Comparison of ENCODE assay signal across 8 mouse cellular contexts in genomic region chr11:49653079-49653408, GRCm38 (mm10). TPM values are rescaled to one million over a fixed set of nuclear protein-coding genes. Genes with fewer than 3 reads are reported as not detected.
A peak's percentile ranks its signal among the peaks of the same experiment; 100 is the strongest.
DNase-seq lines count a peak whose midpoint lies in the region; ATAC-seq and TF ChIP-seq lines count a peak whose summit lies in the region.

No protein-coding gene starts in this region.

- peaks cover 4% of the 10 kb centered on the region; the same call in 1 of the 2 replicates for H3K4me1 ChIP-seq in kidney, embryonic 16.5 days (ENCODE audit: insufficient read depth, low read length)
- no peaks in the 10 kb centered on the region for H3K4me1 ChIP-seq in intestine, embryonic 14.5 days (replicated peaks; ENCODE audit: control insufficient read depth, insufficient read depth, low read length)
- H3K4me1 ChIP-seq in midbrain, postnatal 0 days (ENCODE audit: insufficient read depth, low read length), result no peaks in the 10 kb centered on the region
- H3K4me1 ChIP-seq in lung, adult 2 months (ENCODE audit: control insufficient read depth, insufficient read depth, low read length), result peaks cover 3% of the 10 kb centered on the region

- H3K4me2 ChIP-seq in kidney, embryonic 16.5 days (replicated peaks; ENCODE audit: low read depth, low read length), result peak overlapping the region; percentile 40
- H3K4me2 ChIP-seq in intestine, embryonic 14.5 days (ENCODE audit: low read length), result peak overlapping the region; percentile 26
- peak overlapping the region; percentile 23 for H3K4me2 ChIP-seq in midbrain, postnatal 0 days (ENCODE audit: low read depth, low read length, poor library complexity, severe bottlenecking)

- no peak overlapping the region for H3K9ac ChIP-seq in kidney, embryonic 16.5 days (replicated peaks; ENCODE audit: low read length)
- H3K9ac ChIP-seq in intestine, embryonic 14.5 days (ENCODE audit: low read length), result no peak overlapping the region
- no peak overlapping the region for H3K9ac ChIP-seq in midbrain, postnatal 0 days (replicated peaks; ENCODE audit: low read length, poor library complexity, severe bottlenecking)

- 35% methylated on average over 11 of the region's 11 CpGs for WGBS in kidney, embryonic 16.5 days
- WGBS in intestine, embryonic 14.5 days, result 40% methylated on average over 11 of the region's 11 CpGs
- WGBS in midbrain, postnatal 0 days, result 46% methylated on average over 11 of the region's 11 CpGs
- WGBS in lung, adult 2 months, result 32% methylated on average over 11 of the region's 11 CpGs

- no peak for DNase-seq in kidney, postnatal 10 days
- no peak for DNase-seq in intestine, embryonic 14.5 days (ENCODE audit: low spot score)
- no peak for DNase-seq in midbrain, postnatal 0 days (ENCODE audit: low spot score)
- no peak for DNase-seq in MN1 (ENCODE audit: low spot score)
- DNase-seq in lung, adult 2 months, result no peak
- DNase-seq in gastrocnemius, postnatal 4 days (ENCODE audit: low spot score in 2 of 2), result no peak

- no peak overlapping the region for H3K27ac ChIP-seq in kidney, embryonic 16.5 days (ENCODE audit: low read length)
- no peak overlapping the region for H3K27ac ChIP-seq in intestine, embryonic 14.5 days (ENCODE audit: low read depth)
- no peak overlapping the region for H3K27ac ChIP-seq in midbrain, postnatal 0 days (ENCODE audit: low read depth, low read length)

- TF ChIP-seq POLR2A in lung, adult 2 months (IDR thresholded peaks at IDR 0.05; ENCODE audit: borderline replicate concordance, extremely low read depth, low read depth, low read length), result no peak

- H3K36me3 ChIP-seq in kidney, embryonic 16.5 days (ENCODE audit: insufficient read depth, low read length), result no peaks in the 10 kb centered on the region
- H3K36me3 ChIP-seq in intestine, embryonic 14.5 days (ENCODE audit: control insufficient read depth, insufficient read depth, low read length), result no peaks in the 10 kb centered on the region
- no peaks in the 10 kb centered on the region for H3K36me3 ChIP-seq in midbrain, postnatal 0 days (ENCODE audit: insufficient read depth, low read length)

- 0 out of 2 replicates have a peak, but pooled peaks have one; percentile 29 for ATAC-seq in kidney, embryonic 16.5 days (ENCODE audit: low FRiP score, low TSS enrichment)
- peak; percentile 25; the same call in 1 of the 2 replicates for ATAC-seq in erythroblast, adult 5-6 weeks (replicated peaks; ENCODE audit: low FRiP score, poor library complexity, severe bottlenecking)
- peak; percentile 42 for ATAC-seq in intestine, embryonic 14.5 days (replicated peaks; ENCODE audit: low FRiP score, low TSS enrichment, low read depth)
- peak; percentile 42 for ATAC-seq in midbrain, postnatal 0 days (ENCODE audit: low FRiP score)

- H3K9me3 ChIP-seq in kidney, embryonic 16.5 days (ENCODE audit: low read length), result no peaks in the 10 kb centered on the region
- H3K9me3 ChIP-seq in intestine, embryonic 14.5 days (ENCODE audit: control insufficient read depth, low read length), result no peaks in the 10 kb centered on the region
- no peaks in the 10 kb centered on the region for H3K9me3 ChIP-seq in midbrain, postnatal 0 days (ENCODE audit: low read length)

- H3K4me3 ChIP-seq in kidney, embryonic 16.5 days (ENCODE audit: low read length), result no peak overlapping the region
- no peak overlapping the region for H3K4me3 ChIP-seq in intestine, embryonic 14.5 days (ENCODE audit: low read depth, low read length)
- H3K4me3 ChIP-seq in midbrain, postnatal 0 days (ENCODE audit: low read depth, low read length), result no peak overlapping the region
- no peak overlapping the region for H3K4me3 ChIP-seq in lung, adult 2 months (replicated peaks; ENCODE audit: extremely low read depth, low read depth, low read length)

- no peak for TF ChIP-seq CTCF in midbrain, postnatal 0 days (IDR thresholded peaks at IDR 0.05)
- TF ChIP-seq CTCF in lung, adult 2 months (IDR thresholded peaks at IDR 0.05; ENCODE audit: insufficient read depth, low read length), result no peak

- no peaks in the 10 kb centered on the region for H3K27me3 ChIP-seq in kidney, embryonic 16.5 days (ENCODE audit: insufficient read depth, low read length)
- no peaks in the 10 kb centered on the region for H3K27me3 ChIP-seq in intestine, embryonic 14.5 days (replicated peaks; ENCODE audit: control insufficient read depth, insufficient read depth, low read length)
- no peaks in the 10 kb centered on the region for H3K27me3 ChIP-seq in midbrain, postnatal 0 days (ENCODE audit: insufficient read depth, low read length)

RNA-seq across cellular contexts. Expression of gene Scgb3a1, which starts 10.4 kb away (rescaled TPM):
- not detected in 2 replicates for polyA plus RNA-seq in kidney, embryonic 16.5 days (2015; fragmentation: Nextera tagmentation; extraction: Ambion mirVana)
- not detected in 2 replicates for total RNA-seq in erythroblast, adult 5-6 weeks (2015; ENCODE audit: low replicate concordance)
- total RNA-seq in erythroblast, adult 5-6 weeks (2017; ENCODE audit: low replicate concordance), result not detected in 2 replicates
- polyA plus RNA-seq in intestine, embryonic 14.5 days (2014; fragmentation: Nextera tagmentation; extraction: Ambion mirVana), result not detected in 2 replicates
- total RNA-seq in midbrain, postnatal 0 days (2014; rRNA removed), result not detected in 2 replicates
- polyA plus RNA-seq in midbrain, postnatal 0 days (2015; fragmentation: Nextera tagmentation; extraction: Ambion mirVana), result 0.59 TPM in 1 of 2 replicates, not detected in the other
- 2,792 and 3,426 TPM in 2 replicates for polyA plus RNA-seq in lung, adult 2 months (2012; rRNA removed)
- under 1 TPM in 1 of 2 experiments, not detected in 1; 0.62 TPM for total RNA-seq in gastrocnemius, postnatal 4 days (2021)

RNA-seq across cellular contexts. Expression of gene Flt4, which starts 44.0 kb away (rescaled TPM):
- 9.7 and 11.6 TPM in 2 replicates for polyA plus RNA-seq in kidney, embryonic 16.5 days (2015; fragmentation: Nextera tagmentation; extraction: Ambion mirVana)
- not detected in 2 replicates for total RNA-seq in erythroblast, adult 5-6 weeks (2015; ENCODE audit: low replicate concordance)
- total RNA-seq in erythroblast, adult 5-6 weeks (2017; ENCODE audit: low replicate concordance), result not detected in 2 replicates
- 6.0 and 6.1 TPM in 2 replicates for polyA plus RNA-seq in intestine, embryonic 14.5 days (2014; fragmentation: Nextera tagmentation; extraction: Ambion mirVana)
- total RNA-seq in midbrain, postnatal 0 days (2014; rRNA removed), result 2.6 and 2.8 TPM in 2 replicates
- 1.3 and 1.4 TPM in 2 replicates for polyA plus RNA-seq in midbrain, postnatal 0 days (2015; fragmentation: Nextera tagmentation; extraction: Ambion mirVana)
- 28.0 and 32.0 TPM in 2 replicates for polyA plus RNA-seq in lung, adult 2 months (2012; rRNA removed)
- 1 to 10 TPM; 7.3 to 7.5 TPM for total RNA-seq in gastrocnemius, postnatal 4 days (2021)

RNA-seq across cellular contexts. Expression of gene Cnot6, which starts 59.5 kb away (rescaled TPM):
- polyA plus RNA-seq in kidney, embryonic 16.5 days (2015; fragmentation: Nextera tagmentation; extraction: Ambion mirVana), result 53.7 and 65.7 TPM in 2 replicates
- total RNA-seq in erythroblast, adult 5-6 weeks (2015; ENCODE audit: low replicate concordance), result 32.4 and 50.1 TPM in 2 replicates
- 40.0 and 52.0 TPM in 2 replicates for total RNA-seq in erythroblast, adult 5-6 weeks (2017; ENCODE audit: low replicate concordance)
- 48.5 and 53.3 TPM in 2 replicates for polyA plus RNA-seq in intestine, embryonic 14.5 days (2014; fragmentation: Nextera tagmentation; extraction: Ambion mirVana)
- 28.9 and 53.1 TPM in 2 replicates for total RNA-seq in midbrain, postnatal 0 days (2014; rRNA removed)
- polyA plus RNA-seq in midbrain, postnatal 0 days (2015; fragmentation: Nextera tagmentation; extraction: Ambion mirVana), result 21.7 and 26.9 TPM in 2 replicates
- polyA plus RNA-seq in lung, adult 2 months (2012; rRNA removed), result 9.5 and 15.3 TPM in 2 replicates
- total RNA-seq in gastrocnemius, postnatal 4 days (2021), result 10 to 100 TPM; 58.3 to 63.2 TPM

Comparison
In these comparisons a context has a peak if more than half of its experiments do, and no peak if none do; other contexts are left out.
1. RNA of gene Scgb3a1, which starts 10.4 kb away (polyA plus RNA-seq): 2,792 to 3,426 TPM in lung, adult 2 months; 0.59 TPM in midbrain, postnatal 0 days, not detected in kidney, embryonic 16.5 days and not detected in intestine, embryonic 14.5 days; every median in the first group is over 1,000 times any median in the second.
2. Peak in every context shown above with its lines, with median percentiles within 50 percentile points of each other: ATAC-seq and H3K4me2 ChIP-seq.